Mouse (Mus musculus): ENCODE data around the gene Zfpm1. TPM values are rescaled to one million over a fixed set of nuclear protein-coding genes. Genes with fewer than 3 reads are reported as not detected.

Gene Zfpm1
- polyA plus RNA-seq, 1 experiment, result 35.2 TPM

GRCm38 (mm10) chr8:122264243-122264642 lies 17.7 kb upstream of the Zfpm1 start:
- Histone ChIP-seq H3K4me1 (ENCODE audit: control insufficient read depth, insufficient read depth, low read length) (peaks cover 10% of the 10 kb centered on the region), H3K27me3 (ENCODE audit: control insufficient read depth, insufficient read depth, low read length) (no peaks in the 10 kb centered on the region), H3K36me3 (ENCODE audit: control insufficient read depth, insufficient read depth, low read length) (no peaks in the 10 kb centered on the region), H3K27ac (ENCODE audit: control insufficient read depth, insufficient read depth, low read depth, low read length) (no peak overlapping the region), H3K4me3 (ENCODE audit: control insufficient read depth, low read depth, low read length) (no peak overlapping the region)
- TF ChIP-seq CTCF (IDR thresholded peaks at IDR 0.05; ENCODE audit: control insufficient read depth, insufficient read depth, insufficient replicate concordance, low read depth, low read length) (no peak), POLR2A (IDR thresholded peaks at IDR 0.05; ENCODE audit: control insufficient read depth, low read depth, low read length) (no peak)

GRCm38 (mm10) chr8:122265522-122265921 lies 16.4 kb upstream of the Zfpm1 start:
- no peaks in the 10 kb centered on the region for H3K36me3 ChIP-seq (ENCODE audit: control insufficient read depth, insufficient read depth, low read length)
- TF ChIP-seq POLR2A (IDR thresholded peaks at IDR 0.05; ENCODE audit: control insufficient read depth, low read depth, low read length) (no peak), CTCF (IDR thresholded peaks at IDR 0.05; ENCODE audit: control insufficient read depth, insufficient read depth, insufficient replicate concordance, low read depth, low read length) (no peak)
- no peak overlapping the region for H3K27ac ChIP-seq (ENCODE audit: control insufficient read depth, insufficient read depth, low read depth, low read length)
- H3K4me1 ChIP-seq (ENCODE audit: control insufficient read depth, insufficient read depth, low read length), result peaks cover 14% of the 10 kb centered on the region
- no peaks in the 10 kb centered on the region for H3K27me3 ChIP-seq (ENCODE audit: control insufficient read depth, insufficient read depth, low read length)
- H3K4me3 ChIP-seq (ENCODE audit: control insufficient read depth, low read depth, low read length), result no peak overlapping the region

- H3K4me1 ChIP-seq (ENCODE audit: control insufficient read depth, insufficient read depth, low read length), result peaks cover 14% of the 10 kb centered on the region
- no peak overlapping the region for H3K27ac ChIP-seq (ENCODE audit: control insufficient read depth, insufficient read depth, low read depth, low read length)
- no peaks in the 10 kb centered on the region for H3K27me3 ChIP-seq (ENCODE audit: control insufficient read depth, insufficient read depth, low read length)
- TF ChIP-seq POLR2A (IDR thresholded peaks at IDR 0.05; ENCODE audit: control insufficient read depth, low read depth, low read length) (no peak), CTCF (IDR thresholded peaks at IDR 0.05; ENCODE audit: control insufficient read depth, insufficient read depth, insufficient replicate concordance, low read depth, low read length) (no peak)
- no peak overlapping the region for H3K4me3 ChIP-seq (ENCODE audit: control insufficient read depth, low read depth, low read length)
- H3K36me3 ChIP-seq (ENCODE audit: control insufficient read depth, insufficient read depth, low read length), result no peaks in the 10 kb centered on the region
Measured at GRCm38 (mm10) chr8:122266867-122267266, 15.1 kb upstream of the Zfpm1 start.

- no peak for TF ChIP-seq POLR2A (IDR thresholded peaks at IDR 0.05; ENCODE audit: control insufficient read depth, low read depth, low read length)
- TF ChIP-seq CTCF (IDR thresholded peaks at IDR 0.05; ENCODE audit: control insufficient read depth, insufficient read depth, insufficient replicate concordance, low read depth, low read length), result no peak; the same call in 1 of the 2 replicates
- Histone ChIP-seq H3K27me3 (ENCODE audit: control insufficient read depth, insufficient read depth, low read length) (no peaks in the 10 kb centered on the region), H3K36me3 (ENCODE audit: control insufficient read depth, insufficient read depth, low read length) (no peaks in the 10 kb centered on the region), H3K4me3 (ENCODE audit: control insufficient read depth, low read depth, low read length) (peak overlapping the region; percentile 79), H3K4me1 (ENCODE audit: control insufficient read depth, insufficient read depth, low read length) (peaks cover 14% of the 10 kb centered on the region), H3K27ac (ENCODE audit: control insufficient read depth, insufficient read depth, low read depth, low read length) (no peak overlapping the region)
Measured at GRCm38 (mm10) chr8:122268861-122269260, 13.1 kb upstream of the Zfpm1 start.

GRCm38 (mm10) chr8:122269404-122269803 lies 12.5 kb upstream of the Zfpm1 start:
- peak; percentile 100 for TF ChIP-seq CTCF (IDR thresholded peaks at IDR 0.05; ENCODE audit: control insufficient read depth, insufficient read depth, insufficient replicate concordance, low read depth, low read length)
- peak; percentile 48; the same call in 1 of the 2 replicates for TF ChIP-seq POLR2A (IDR thresholded peaks at IDR 0.05; ENCODE audit: control insufficient read depth, low read depth, low read length)
- no peaks in the 10 kb centered on the region for H3K36me3 ChIP-seq (ENCODE audit: control insufficient read depth, insufficient read depth, low read length)
- H3K27me3 ChIP-seq (ENCODE audit: control insufficient read depth, insufficient read depth, low read length), result no peaks in the 10 kb centered on the region
- no peak overlapping the region for H3K27ac ChIP-seq (ENCODE audit: control insufficient read depth, insufficient read depth, low read depth, low read length)
- H3K4me1 ChIP-seq (ENCODE audit: control insufficient read depth, insufficient read depth, low read length), result peaks cover 14% of the 10 kb centered on the region
- peak overlapping the region; percentile 79 for H3K4me3 ChIP-seq (ENCODE audit: control insufficient read depth, low read depth, low read length)

- Histone ChIP-seq H3K27ac (ENCODE audit: control insufficient read depth, insufficient read depth, low read depth, low read length) (no peak overlapping the region), H3K27me3 (ENCODE audit: control insufficient read depth, insufficient read depth, low read length) (no peaks in the 10 kb centered on the region), H3K4me3 (ENCODE audit: control insufficient read depth, low read depth, low read length) (no peak overlapping the region), H3K36me3 (ENCODE audit: control insufficient read depth, insufficient read depth, low read length) (no peaks in the 10 kb centered on the region), H3K4me1 (ENCODE audit: control insufficient read depth, insufficient read depth, low read length) (peaks cover 13% of the 10 kb centered on the region)
- TF ChIP-seq CTCF (IDR thresholded peaks at IDR 0.05; ENCODE audit: control insufficient read depth, insufficient read depth, insufficient replicate concordance, low read depth, low read length) (no peak), POLR2A (IDR thresholded peaks at IDR 0.05; ENCODE audit: control insufficient read depth, low read depth, low read length) (no peak)
Measured at GRCm38 (mm10) chr8:122270555-122270954, 11.4 kb upstream of the Zfpm1 start.

- Histone ChIP-seq H3K27ac (ENCODE audit: control insufficient read depth, insufficient read depth, low read depth, low read length) (no peak overlapping the region), H3K36me3 (ENCODE audit: control insufficient read depth, insufficient read depth, low read length) (no peaks in the 10 kb centered on the region), H3K4me1 (ENCODE audit: control insufficient read depth, insufficient read depth, low read length) (peaks cover 13% of the 10 kb centered on the region), H3K27me3 (ENCODE audit: control insufficient read depth, insufficient read depth, low read length) (no peaks in the 10 kb centered on the region), H3K4me3 (ENCODE audit: control insufficient read depth, low read depth, low read length) (no peak overlapping the region)
- TF ChIP-seq CTCF (IDR thresholded peaks at IDR 0.05; ENCODE audit: control insufficient read depth, insufficient read depth, insufficient replicate concordance, low read depth, low read length) (peak; percentile 91; the same call in 1 of the 2 replicates), POLR2A (IDR thresholded peaks at IDR 0.05; ENCODE audit: control insufficient read depth, low read depth, low read length) (no peak)
Measured at GRCm38 (mm10) chr8:122273152-122273551, 8.8 kb upstream of the Zfpm1 start.

- no peak overlapping the region for H3K4me3 ChIP-seq (ENCODE audit: control insufficient read depth, low read depth, low read length)
- H3K27me3 ChIP-seq (ENCODE audit: control insufficient read depth, insufficient read depth, low read length), result no peaks in the 10 kb centered on the region
- H3K27ac ChIP-seq (ENCODE audit: control insufficient read depth, insufficient read depth, low read depth, low read length), result no peak overlapping the region
- H3K36me3 ChIP-seq (ENCODE audit: control insufficient read depth, insufficient read depth, low read length), result no peaks in the 10 kb centered on the region
- TF ChIP-seq CTCF (IDR thresholded peaks at IDR 0.05; ENCODE audit: control insufficient read depth, insufficient read depth, insufficient replicate concordance, low read depth, low read length) (no peak), POLR2A (IDR thresholded peaks at IDR 0.05; ENCODE audit: control insufficient read depth, low read depth, low read length) (no peak)
- peaks cover 11% of the 10 kb centered on the region for H3K4me1 ChIP-seq (ENCODE audit: control insufficient read depth, insufficient read depth, low read length)
Measured at GRCm38 (mm10) chr8:122273826-122274225, 8.1 kb upstream of the Zfpm1 start.

Data from testis, adult 2 months (tissue).